Mouse (Mus musculus): ENCODE results near the gene Pdcd2l. TPM values are rescaled to one million over a fixed set of nuclear protein-coding genes. Genes with fewer than 3 reads are reported as not detected.

Pdcd2l gene
- polyA plus RNA-seq, 1 experiment from 2014 or later: 56.9 TPM

DNA sequence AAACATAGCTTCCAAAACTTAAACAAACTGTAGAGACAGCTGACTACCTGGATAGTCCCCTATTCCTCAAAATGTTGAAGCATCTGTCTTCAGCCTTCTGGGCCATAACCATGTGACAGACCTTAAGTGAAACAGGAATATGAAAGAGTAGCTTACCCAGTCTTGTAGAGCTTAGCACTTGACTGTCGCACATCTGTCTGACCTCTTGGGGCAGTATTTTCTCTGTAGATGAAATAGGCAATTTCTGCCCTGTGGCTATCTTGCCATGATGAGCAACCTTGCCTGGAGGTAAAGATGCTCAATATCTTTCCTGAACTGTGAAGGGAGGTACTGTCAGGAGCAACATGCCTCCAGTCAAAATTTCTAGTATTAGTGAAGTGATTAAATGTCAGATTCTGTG lies 24.2 kb downstream of the Pdcd2l start:
- WGBS: 59% methylated on average over 1 of the region's 1 CpGs

DNA sequence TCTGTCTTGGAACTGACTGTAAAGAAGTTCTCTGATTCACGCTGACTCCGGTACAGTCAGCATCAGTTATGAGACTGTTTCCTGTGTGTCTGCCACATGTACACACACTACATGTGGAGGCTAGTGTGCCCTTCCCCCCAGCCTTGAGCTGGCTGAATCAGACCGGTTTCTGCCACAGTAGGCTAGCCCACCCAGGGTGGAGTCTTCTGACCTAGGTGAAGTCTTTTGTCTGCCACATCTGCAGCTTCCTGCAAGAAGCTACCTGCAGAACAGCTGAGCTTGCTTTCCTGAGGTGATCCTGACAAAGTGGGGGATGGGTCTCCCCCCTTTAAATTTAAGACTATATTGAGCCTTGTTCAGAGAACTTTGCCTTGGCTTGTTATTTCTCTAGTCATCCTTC lies 27.0 kb downstream of the Pdcd2l start, which contains the start of gene Uba2:
Gene Uba2, minus strand, starts transcription at position 146 of the 400 bp plus-strand sequence.
- ATAC-seq (ENCODE audit: insufficient number of reproducible peaks, low FRiP score, low TSS enrichment, low read depth): no peak
- Histone ChIP-seq H3K4me1 (peaks cover 11% of the 10 kb centered on the region; the same call in 1 of the 2 replicates), H3K27me3 (no peaks in the 10 kb centered on the region), H3K27ac (replicated peaks) (peak within 1 kb of the TSS; percentile 90; the same call in 1 of the 2 replicates), H3K9ac (peak within 1 kb of the TSS; percentile 87; the same call in 1 of the 2 replicates), H3K4me2 (replicated peaks) (peak within 1 kb of the TSS; percentile 81), H3K36me3 (peaks cover 9% of the 10 kb centered on the region), H3K4me3 (replicated peaks) (peak within 1 kb of the TSS; percentile 93), H3K9me3 (replicated peaks) (no peaks in the 10 kb centered on the region)
- WGBS: 78% methylated on average over 3 of the region's 3 CpGs

More for the DNA sequence above, 24.2 kb downstream of the Pdcd2l start:
- Histone ChIP-seq H3K4me1 (peaks cover 7% of the 10 kb centered on the region; the same call in 1 of the 2 replicates), H3K9ac (no peak overlapping the region), H3K27ac (replicated peaks) (no peak overlapping the region), H3K4me3 (replicated peaks) (no peak overlapping the region), H3K36me3 (no peaks in the 10 kb centered on the region), H3K27me3 (no peaks in the 10 kb centered on the region), H3K9me3 (replicated peaks) (no peaks in the 10 kb centered on the region), H3K4me2 (replicated peaks) (no peak overlapping the region)
- no peak for ATAC-seq (ENCODE audit: insufficient number of reproducible peaks, low FRiP score, low TSS enrichment, low read depth)

DNA sequence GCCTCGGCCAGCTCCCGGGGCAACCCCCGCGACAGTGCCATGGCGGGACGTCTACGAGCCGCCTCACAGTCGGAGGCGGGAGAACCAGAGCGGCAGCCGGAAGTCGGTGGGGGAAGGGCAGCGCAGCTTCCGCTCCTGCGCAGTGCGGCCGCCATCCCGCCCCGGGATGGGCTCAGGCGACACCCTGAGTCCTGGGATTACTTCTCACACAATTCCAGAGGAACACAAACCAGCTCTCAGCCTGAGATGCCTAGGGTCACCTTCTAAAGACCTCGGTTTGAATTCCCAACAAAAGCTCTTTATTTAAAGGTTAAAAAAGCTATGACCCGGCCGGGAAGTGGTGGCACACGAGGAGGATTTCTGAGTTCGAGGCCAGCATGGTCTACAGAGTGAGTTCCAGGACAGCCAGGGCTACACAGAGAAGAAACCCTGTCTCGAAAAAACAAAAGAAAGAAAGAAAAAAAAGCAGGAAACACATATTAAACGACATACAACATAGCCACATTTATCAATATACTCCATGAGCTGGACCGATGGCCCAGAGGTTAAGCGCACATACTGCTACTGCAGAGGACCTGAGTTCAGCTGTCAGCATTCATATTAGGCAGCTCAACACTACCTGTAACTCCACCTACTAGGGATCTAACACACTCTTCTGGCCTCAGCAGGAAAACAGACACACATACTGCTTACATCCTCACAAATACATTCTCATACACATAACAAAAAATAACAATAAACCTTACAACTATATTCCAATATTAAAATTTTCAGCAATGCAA lies 27.8 kb downstream of the Pdcd2l start:
- Histone ChIP-seq H3K9me3 (replicated peaks) (no peaks in the 10 kb centered on the region), H3K4me3 (replicated peaks) (peak overlapping the region; percentile 93), H3K9ac (peak overlapping the region; percentile 87), H3K4me1 (peaks cover 11% of the 10 kb centered on the region; the same call in 1 of the 2 replicates), H3K36me3 (peaks cover 15% of the 10 kb centered on the region), H3K27ac (replicated peaks) (peak overlapping the region; percentile 90), H3K4me2 (replicated peaks) (peak overlapping the region; percentile 81), H3K27me3 (no peaks in the 10 kb centered on the region)
- WGBS: 8% methylated on average over 30 of the region's 30 CpGs
- ATAC-seq (ENCODE audit: insufficient number of reproducible peaks, low FRiP score, low TSS enrichment, low read depth): peak; percentile 95

DNA sequence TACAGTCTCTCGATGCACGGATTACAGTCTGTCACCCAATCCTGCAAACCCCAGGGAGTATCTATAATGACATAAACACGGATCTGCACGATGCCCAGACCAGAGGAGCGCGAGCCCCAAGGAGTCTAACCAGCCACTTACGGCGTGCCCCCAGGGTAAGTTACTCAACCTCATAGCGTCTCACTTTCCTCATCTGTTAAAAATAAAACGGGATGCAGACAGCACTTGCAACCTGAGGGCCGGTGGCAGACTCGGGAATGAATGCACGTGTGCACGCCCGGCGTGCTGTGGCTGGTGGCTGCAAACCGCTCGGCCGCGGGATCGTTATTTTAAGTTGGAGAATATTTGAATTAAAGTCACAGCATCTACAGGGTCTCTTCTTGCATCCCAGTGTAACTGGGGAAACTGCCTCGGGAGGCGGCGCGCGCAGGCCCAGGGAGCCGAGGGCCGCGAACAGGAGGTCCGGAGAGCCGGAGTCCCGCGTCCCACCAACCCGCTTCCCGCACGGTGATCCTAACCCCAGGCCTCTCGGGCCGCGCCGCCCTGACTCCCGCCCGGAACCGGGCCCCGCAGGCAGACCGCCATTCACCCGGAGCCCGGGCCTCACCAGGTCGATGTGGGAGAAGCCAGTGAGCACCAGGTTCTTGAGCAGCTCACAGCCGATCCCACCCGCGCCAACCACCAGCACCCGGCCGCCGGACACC lies 28.5 kb downstream of the Pdcd2l start:
- WGBS: under 1% methylated on average over 54 of the region's 54 CpGs
- peak; percentile 8; the same call in 1 of the 2 replicates for ATAC-seq (ENCODE audit: insufficient number of reproducible peaks, low FRiP score, low TSS enrichment, low read depth)
- Histone ChIP-seq H3K9ac (peak overlapping the region; percentile 87), H3K36me3 (peaks cover 22% of the 10 kb centered on the region), H3K4me3 (replicated peaks) (peak overlapping the region; percentile 93), H3K4me1 (peaks cover 11% of the 10 kb centered on the region; the same call in 1 of the 2 replicates), H3K27me3 (no peaks in the 10 kb centered on the region), H3K4me2 (replicated peaks) (peak overlapping the region; percentile 81), H3K9me3 (replicated peaks) (no peaks in the 10 kb centered on the region), H3K27ac (replicated peaks) (peak overlapping the region; percentile 90)

DNA sequence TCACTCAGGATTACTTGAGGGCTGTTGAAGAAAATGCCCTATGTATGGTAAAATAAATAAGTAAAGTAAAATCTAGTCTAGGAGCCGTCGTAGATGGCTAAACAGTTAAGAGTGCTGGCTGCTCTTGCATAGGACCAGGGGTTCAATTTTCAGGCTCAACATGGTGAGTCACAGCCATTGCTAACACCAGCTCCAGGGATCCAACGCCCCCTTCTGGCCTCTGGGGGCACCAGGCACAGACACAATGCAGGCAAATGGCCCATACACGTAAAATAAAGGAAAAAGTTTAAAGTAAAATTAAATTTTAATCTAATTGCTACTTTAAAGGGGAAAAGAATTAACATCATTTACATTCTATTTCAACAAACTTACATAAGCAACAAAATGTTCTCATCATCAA lies 29.6 kb downstream of the Pdcd2l start:
- H3K4me1 ChIP-seq: peaks cover 11% of the 10 kb centered on the region; the same call in 1 of the 2 replicates
- no peaks in the 10 kb centered on the region for H3K27me3 ChIP-seq
- H3K27ac ChIP-seq (replicated peaks): no peak overlapping the region
- WGBS: 49% methylated on average over 4 of the region's 4 CpGs
- no peak overlapping the region for H3K9ac ChIP-seq
- 0 out of 2 replicates have a peak overlapping the region, but pooled peaks have one; percentile 4 for H3K4me3 ChIP-seq (replicated peaks)
- H3K9me3 ChIP-seq (replicated peaks): no peaks in the 10 kb centered on the region
- 0 out of 2 replicates have a peak overlapping the region, but pooled peaks have one; percentile 6 for H3K4me2 ChIP-seq (replicated peaks)
- H3K36me3 ChIP-seq: peaks cover 33% of the 10 kb centered on the region
- ATAC-seq (ENCODE audit: insufficient number of reproducible peaks, low FRiP score, low TSS enrichment, low read depth): no peak

DNA sequence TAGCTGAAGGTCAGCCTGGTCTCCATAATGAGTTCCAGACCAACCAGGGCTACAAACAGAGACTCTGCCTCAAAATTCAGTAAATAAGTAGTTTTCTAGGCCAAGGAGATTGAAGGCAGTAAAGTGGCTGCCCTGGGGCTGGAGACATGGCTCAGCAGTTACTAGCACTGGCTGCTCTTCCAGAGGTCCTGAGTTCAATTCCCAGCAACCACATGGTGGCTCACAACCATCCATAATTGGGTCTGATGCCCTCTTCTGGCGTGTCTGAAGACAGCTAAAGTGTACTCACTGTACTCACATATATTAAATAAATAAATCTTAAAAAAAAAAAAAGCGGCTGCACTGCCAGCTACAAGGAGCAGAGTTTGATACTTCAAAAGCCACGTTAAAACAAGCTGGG lies 30.5 kb downstream of the Pdcd2l start:
- Histone ChIP-seq H3K27me3 (no peaks in the 10 kb centered on the region), H3K9ac (no peak overlapping the region), H3K4me3 (replicated peaks) (no peak overlapping the region), H3K4me2 (replicated peaks) (no peak overlapping the region), H3K36me3 (peaks cover 41% of the 10 kb centered on the region), H3K9me3 (replicated peaks) (no peaks in the 10 kb centered on the region), H3K27ac (replicated peaks) (no peak overlapping the region), H3K4me1 (peaks cover 11% of the 10 kb centered on the region; the same call in 1 of the 2 replicates)
- no peak for ATAC-seq (ENCODE audit: insufficient number of reproducible peaks, low FRiP score, low TSS enrichment, low read depth)
- WGBS: 76% methylated on average over 3 of the region's 3 CpGs

DNA sequence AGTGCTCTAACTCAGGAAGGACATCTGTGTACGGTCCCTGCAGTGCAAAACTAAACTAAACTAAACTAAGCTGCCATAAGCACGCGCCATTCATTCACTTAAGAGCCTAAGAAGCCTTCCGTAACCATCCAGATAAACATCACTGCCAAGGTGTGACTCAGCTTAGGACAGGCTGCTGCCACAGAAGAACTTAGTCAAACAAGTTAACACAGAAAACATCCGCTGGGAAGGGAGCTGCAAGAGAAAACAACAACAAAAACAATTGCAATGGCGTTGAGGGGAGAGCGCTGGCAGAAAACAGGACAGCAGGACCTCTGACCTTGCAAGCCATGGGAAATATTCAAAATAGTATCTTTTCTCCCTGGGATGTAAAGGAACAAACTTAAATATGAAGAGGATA lies 31.8 kb downstream of the Pdcd2l start:
- H3K9me3 ChIP-seq (replicated peaks): no peaks in the 10 kb centered on the region
- H3K9ac ChIP-seq: no peak overlapping the region
- peaks cover 11% of the 10 kb centered on the region; the same call in 1 of the 2 replicates for H3K4me1 ChIP-seq
- no peak overlapping the region for H3K27ac ChIP-seq (replicated peaks)
- no peak for ATAC-seq (ENCODE audit: insufficient number of reproducible peaks, low FRiP score, low TSS enrichment, low read depth)
- no peaks in the 10 kb centered on the region for H3K27me3 ChIP-seq
- no peak overlapping the region for H3K4me2 ChIP-seq (replicated peaks)
- 90% methylated on average over 7 of the region's 7 CpGs for WGBS
- no peak overlapping the region for H3K4me3 ChIP-seq (replicated peaks)
- H3K36me3 ChIP-seq: peaks cover 52% of the 10 kb centered on the region

DNA sequence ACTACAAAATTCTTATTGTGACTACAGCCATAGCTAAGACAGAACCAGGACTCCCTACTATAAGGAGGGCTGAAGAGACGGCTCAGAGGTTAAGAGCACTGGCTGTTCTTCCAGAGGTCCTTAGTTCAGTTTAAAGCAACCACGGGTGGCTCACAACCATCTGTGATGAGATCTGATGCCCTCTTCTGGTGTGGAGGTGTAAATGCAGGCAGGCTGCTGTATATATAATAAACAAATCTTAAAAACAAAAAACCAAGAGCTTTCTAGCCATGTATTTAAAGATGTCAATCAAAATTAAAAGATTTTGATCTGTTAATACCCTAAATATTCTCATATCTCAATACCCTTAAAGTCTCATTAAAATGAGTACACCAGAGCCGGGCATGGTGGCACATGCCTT lies 37.3 kb downstream of the Pdcd2l start:
- 93% methylated on average over 3 of the region's 3 CpGs for WGBS
- H3K27ac ChIP-seq (replicated peaks): no peak overlapping the region
- no peaks in the 10 kb centered on the region for H3K9me3 ChIP-seq (replicated peaks)
- H3K27me3 ChIP-seq: no peaks in the 10 kb centered on the region
- no peaks in the 10 kb centered on the region for H3K4me1 ChIP-seq
- H3K4me2 ChIP-seq (replicated peaks): no peak overlapping the region
- H3K4me3 ChIP-seq (replicated peaks): no peak overlapping the region
- no peak for ATAC-seq (ENCODE audit: insufficient number of reproducible peaks, low FRiP score, low TSS enrichment, low read depth)
- H3K9ac ChIP-seq: no peak overlapping the region
- peaks cover 91% of the 10 kb centered on the region for H3K36me3 ChIP-seq

DNA sequence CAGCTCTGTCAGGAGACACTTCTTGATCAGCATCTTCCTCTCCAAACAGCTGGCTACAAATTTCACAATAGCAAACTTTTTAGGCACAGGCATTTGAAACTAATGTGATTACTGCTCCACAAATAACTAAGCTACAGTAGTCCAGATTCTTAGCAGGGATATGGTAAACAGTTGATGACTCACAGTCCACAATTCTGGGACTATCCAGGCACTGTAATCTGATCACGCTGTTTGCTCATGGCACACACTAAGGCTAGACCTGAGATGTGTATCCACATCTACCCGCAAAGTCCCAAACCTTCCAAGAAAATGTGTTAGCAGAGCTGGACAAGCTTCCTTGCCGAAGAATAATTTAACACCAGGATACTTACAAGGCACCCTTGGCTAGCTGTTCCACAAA lies 38.5 kb downstream of the Pdcd2l start:
- 96% methylated on average over 3 of the region's 3 CpGs for WGBS

DNA sequence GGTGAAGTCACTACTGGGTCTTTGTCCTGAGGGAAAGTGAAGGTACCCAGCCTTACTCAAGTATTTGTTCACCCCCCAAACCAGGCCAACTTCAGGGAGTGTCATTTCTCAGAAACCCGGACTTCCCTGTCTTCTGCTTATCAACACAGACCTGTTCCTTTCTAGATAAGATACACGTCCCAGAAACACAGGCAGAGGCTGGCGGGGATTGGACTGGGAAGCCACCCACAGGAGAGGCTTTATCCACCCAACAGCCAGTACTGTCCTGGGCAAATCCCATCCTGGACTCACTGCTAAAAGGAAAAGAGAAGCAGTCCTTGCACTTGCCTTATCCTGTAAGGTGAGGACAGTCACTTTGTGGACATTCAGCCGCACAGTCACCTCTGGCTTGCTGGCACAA lies 49.3 kb downstream of the Pdcd2l start:
- Histone ChIP-seq H3K4me1 (no peaks in the 10 kb centered on the region), H3K9me3 (replicated peaks) (no peaks in the 10 kb centered on the region), H3K4me3 (replicated peaks) (no peak overlapping the region), H3K27me3 (no peaks in the 10 kb centered on the region), H3K9ac (no peak overlapping the region), H3K27ac (replicated peaks) (no peak overlapping the region), H3K4me2 (replicated peaks) (no peak overlapping the region), H3K36me3 (peaks cover 98% of the 10 kb centered on the region)
- 89% methylated on average over 4 of the region's 4 CpGs for WGBS
- ATAC-seq (ENCODE audit: insufficient number of reproducible peaks, low FRiP score, low TSS enrichment, low read depth): no peak

More for the DNA sequence above, 38.5 kb downstream of the Pdcd2l start:
- no peak overlapping the region for H3K9ac ChIP-seq
- H3K4me1 ChIP-seq: no peaks in the 10 kb centered on the region
- H3K9me3 ChIP-seq (replicated peaks): no peaks in the 10 kb centered on the region
- peaks cover 91% of the 10 kb centered on the region for H3K36me3 ChIP-seq
- no peak overlapping the region for H3K27ac ChIP-seq (replicated peaks)
- no peak overlapping the region for H3K4me3 ChIP-seq (replicated peaks)
- H3K4me2 ChIP-seq (replicated peaks): no peak overlapping the region
- H3K27me3 ChIP-seq: no peaks in the 10 kb centered on the region
- ATAC-seq (ENCODE audit: insufficient number of reproducible peaks, low FRiP score, low TSS enrichment, low read depth): no peak

DNA sequence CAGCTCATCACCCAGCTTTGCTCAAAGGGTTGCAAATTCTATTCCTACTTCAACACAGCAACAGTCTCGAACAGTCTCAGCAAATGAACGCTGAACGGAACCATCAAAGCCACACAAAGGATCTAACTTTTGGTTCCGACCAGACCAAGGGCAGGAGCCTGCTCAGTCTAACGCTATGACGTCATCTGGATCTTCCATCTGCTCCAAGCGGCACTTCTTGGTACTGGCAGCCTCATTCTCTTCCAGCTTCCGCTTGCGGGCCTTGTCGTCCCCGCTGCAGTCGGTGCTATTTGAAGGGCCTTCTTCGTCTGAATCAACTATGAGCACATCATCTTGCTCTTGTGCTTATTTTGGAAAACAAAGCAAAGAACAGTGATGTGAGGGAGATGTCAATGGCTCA lies 55.3 kb downstream of the Pdcd2l start:
- H3K4me2 ChIP-seq (replicated peaks): no peak overlapping the region
- no peaks in the 10 kb centered on the region for H3K27me3 ChIP-seq
- no peak overlapping the region for H3K9ac ChIP-seq
- no peak for ATAC-seq (ENCODE audit: insufficient number of reproducible peaks, low FRiP score, low TSS enrichment, low read depth)
- H3K4me1 ChIP-seq: no peaks in the 10 kb centered on the region
- no peak overlapping the region for H3K4me3 ChIP-seq (replicated peaks)
- no peak overlapping the region for H3K27ac ChIP-seq (replicated peaks)
- peaks cover 60% of the 10 kb centered on the region for H3K36me3 ChIP-seq
- H3K9me3 ChIP-seq (replicated peaks): no peaks in the 10 kb centered on the region
- WGBS: 94% methylated on average over 13 of the region's 13 CpGs
